Mouse (Mus musculus): ENCODE measurements around the gene Scn5a.

- no peak for TF ChIP-seq CTCF (IDR thresholded peaks at IDR 0.05; ENCODE audit: low read depth, low read length)
- TF ChIP-seq POLR2AphosphoS5 (IDR thresholded peaks at IDR 0.05; ENCODE audit: insufficient replicate concordance, low read depth, low read length), result no peak
- no peak for TF ChIP-seq GATA1 (IDR thresholded peaks at IDR 0.05; ENCODE audit: borderline replicate concordance, low read length)
- TF ChIP-seq GATA2 (IDR thresholded peaks at IDR 0.05; ENCODE audit: borderline replicate concordance, low read depth, low read length), result no peak
- TF ChIP-seq TAL1 (conservative IDR thresholded peaks at IDR 0.05; ENCODE audit: low read depth, low read length), result no peak
Observed at GRCm38 (mm10) chr9:119477754-119478153, 101.1 kb downstream of the Scn5a start.
